Mouse (Mus musculus) CH12.LX (cell line): ENCODE measurements around the gene Arl6ip6. TPM values are rescaled to one million over a fixed set of nuclear protein-coding genes. Genes with fewer than 3 reads are reported as not detected.

Experiments used
- DNase-seq: peaks from one replicate; pipeline ENCODE4 v3.0.0-alpha.2; 2013; ENCODE audit errors: extremely low read depth
- H3K27ac ChIP-seq: 2 replicates; pipeline ENCODE4 v1.5.1; 2012; ENCODE audit warnings: low read depth, mild to moderate bottlenecking, control low read depth, moderate library complexity; ENCODE audit not compliant: insufficient read depth
- H3K27me3 ChIP-seq: replicated peaks from 2 replicates; pipeline ENCODE3; 2012; ENCODE audit warnings: inconsistent platforms
- H3K36me3 ChIP-seq, 2 experiments: replicated peaks in 1 of 2; 2 replicates each; pipeline versions ENCODE3 to v1.6.1; 2012; ENCODE audit warnings: inconsistent platforms in 1 of 2, low read length in 1 of 2, mild to moderate bottlenecking in 1 of 2, mixed read lengths in 1 of 2, moderate library complexity in 1 of 2; ENCODE audit not compliant: control insufficient read depth in 1 of 2, insufficient read depth in 1 of 2
- H3K4me1 ChIP-seq, 2 experiments: 2 replicates each; pipeline ENCODE4 v1.6.1; 2012; ENCODE audit warnings: inconsistent platforms in 1 of 2, moderate library complexity in 1 of 2; ENCODE audit not compliant: insufficient read depth in 2 of 2, control insufficient read depth in 1 of 2
- H3K4me2 ChIP-seq: 2 replicates; pipeline ENCODE4 v1.6.1; 2012; ENCODE audit warnings: low read depth, mild to moderate bottlenecking, control low read depth; ENCODE audit not compliant: poor library complexity, insufficient read depth, severe bottlenecking
- H3K4me3 ChIP-seq, 3 experiments: fragments of 150-350 bp in 1 of 3; sonication (generic) in 1 of 3; replicated peaks in 1 of 3; 2 replicates each; pipeline versions ENCODE3 to v1.5.1; 2011 to 2012; ENCODE audit warnings: low read depth in 2 of 3, low read length in 2 of 3, mild to moderate bottlenecking in 2 of 3, moderate library complexity in 2 of 3, control low read depth in 1 of 3, improper control_type of control experiment in 1 of 3, inconsistent platforms in 1 of 3, mixed read lengths in 1 of 3; ENCODE audit not compliant: poor library complexity in 1 of 3
- H3K79me2 ChIP-seq: replicated peaks from 2 replicates; pipeline ENCODE4 v1.6.1; 2012; ENCODE audit warnings: mild to moderate bottlenecking, moderate library complexity; ENCODE audit not compliant: control insufficient read depth, poor library complexity, insufficient read depth, severe bottlenecking; ENCODE audit errors: extremely low read depth
- H3K9ac ChIP-seq: 2 replicates; pipeline ENCODE4 v1.6.1; 2012; ENCODE audit warnings: low read depth, mild to moderate bottlenecking, control low read depth, moderate library complexity; ENCODE audit not compliant: insufficient read depth
- H3K9me3 ChIP-seq: replicated peaks from 2 replicates; pipeline ENCODE3; 2012; ENCODE audit warnings: low read length, inconsistent platforms, mixed read lengths
- CTCF ChIP-seq, 2 experiments: IDR thresholded peaks in 1 of 2; conservative IDR thresholded peaks in 1 of 2; 2 replicates each; pipeline ENCODE4 v1.5.1; 2011 to 2012; ENCODE audit warnings: low read depth in 2 of 2, low read length in 2 of 2, improper control_type of control experiment in 1 of 2, inconsistent platforms in 1 of 2, mild to moderate bottlenecking in 1 of 2, moderate library complexity in 1 of 2
- JUN ChIP-seq: IDR thresholded peaks from 2 replicates; pipeline ENCODE4 v1.6.1; 2011; ENCODE audit warnings: low read depth, mild to moderate bottlenecking, low read length, improper control_type of control experiment, moderate library complexity; ENCODE audit not compliant: insufficient read depth
- JUND ChIP-seq: conservative IDR thresholded peaks from 2 replicates; pipeline ENCODE4 v1.6.1; 2011; ENCODE audit warnings: low read depth, low read length, improper control_type of control experiment
- KAT2A ChIP-seq: IDR thresholded peaks from 2 replicates; pipeline ENCODE4 v1.6.1; 2012; ENCODE audit warnings: low read length, improper control_type of control experiment, inconsistent platforms; ENCODE audit not compliant: insufficient replicate concordance
- MAZ ChIP-seq: IDR thresholded peaks from 2 replicates; pipeline ENCODE4 v1.6.1; 2012; ENCODE audit warnings: low read depth, mild to moderate bottlenecking, inconsistent platforms, low read length, improper control_type of control experiment, moderate library complexity
- MEF2A ChIP-seq: IDR thresholded peaks from 2 replicates; pipeline ENCODE4 v1.6.1; 2014; ENCODE audit warnings: low read depth, mild to moderate bottlenecking, inconsistent platforms, low read length, improper control_type of control experiment, borderline replicate concordance
- RAD21 ChIP-seq: IDR thresholded peaks from 2 replicates; pipeline ENCODE4 v1.6.1; 2011; ENCODE audit warnings: low read depth, mild to moderate bottlenecking, low read length, improper control_type of control experiment, moderate library complexity
- RCOR1 ChIP-seq: conservative IDR thresholded peaks from 2 replicates; pipeline ENCODE4 v1.6.1; 2012; ENCODE audit warnings: low read depth, mild to moderate bottlenecking, inconsistent platforms, low read length, improper control_type of control experiment
- SMC3 ChIP-seq: IDR thresholded peaks from 2 replicates; pipeline ENCODE4 v1.6.1; 2011; ENCODE audit warnings: low read depth, low read length, improper control_type of control experiment
- USF2 ChIP-seq: conservative IDR thresholded peaks from 2 replicates; pipeline ENCODE4 v1.6.1; 2011; ENCODE audit warnings: low read depth, low read length, improper control_type of control experiment
- ZKSCAN1 ChIP-seq: IDR thresholded peaks from 2 replicates; pipeline ENCODE4 v1.6.1; 2012; ENCODE audit warnings: low read depth, inconsistent platforms, low read length, improper control_type of control experiment, borderline replicate concordance
- ZMIZ1 ChIP-seq: IDR thresholded peaks from 2 replicates; pipeline ENCODE4 v1.6.1; 2012; ENCODE audit warnings: low read depth, mild to moderate bottlenecking, inconsistent platforms, low read length, improper control_type of control experiment
- dilution Hi-C: fragments of 300-500 bp; cut with MboI; formaldehyde crosslinking; loops from 2 replicates; pipeline ENCODE4 v1.14.3; 2020; ENCODE audit warnings: low sequenced_read_pairs; ENCODE audit not compliant: extremely low pct_unique_long_range_greater_than_20kb, extremely low pct_ligation_motif_present
- in situ Hi-C: fragments of 300-500 bp; cut with MboI; formaldehyde crosslinking; loops from 3 replicates; pipeline ENCODE4 v1.14.3; 2019; ENCODE audit warnings: low sequenced_read_pairs, low pct_ligation_motif_present, low pct_unique_long_range_greater_than_20kb, mixed read lengths
- polyA plus RNA-seq: library from polyadenylated mRNA; unstranded; fragments of >175 nt; gene quantifications from 2 replicates; pipeline ENCODE4 v1.2.1, GENCODE M21; 2012; ENCODE audit warnings: low read depth; ENCODE audit not compliant: insufficient read length
- total RNA-seq, 2 experiments: library from RNA; depleted of rRNA; stranded (reverse); fragments of 300-350 nt in 1 of 2; fragments of >200 nt in 1 of 2; gene quantifications; 2 replicates each; pipeline ENCODE4 v1.2.3; 2012 to 2014

The Arl6ip6 gene
- total and polyA plus RNA-seq, 3 experiments: 29.1 to 54.4 (median 47.8) TPM

DNA sequence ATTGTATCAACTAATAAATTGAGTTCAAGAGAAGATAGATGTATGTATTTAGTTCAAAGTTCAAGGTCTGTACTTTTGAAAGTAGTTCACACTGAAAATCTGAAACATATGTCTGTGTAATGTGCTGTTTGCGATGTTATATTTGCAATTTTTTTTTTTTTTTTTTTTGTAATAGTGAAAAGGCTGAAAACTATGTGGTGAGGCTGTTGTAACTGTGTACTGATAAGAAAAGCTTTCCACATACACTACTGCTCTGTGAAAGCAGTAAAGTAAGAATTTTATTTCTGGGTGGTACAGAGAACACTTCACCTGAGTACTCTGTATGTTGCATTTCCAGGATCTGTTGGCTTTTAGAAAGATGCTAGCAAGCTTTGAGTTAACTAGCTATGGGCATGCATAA is 7.7 kb downstream of the Arl6ip6 start:
- TF ChIP-seq ZMIZ1 (no peak), USF2 (no peak), JUN (no peak)
- TF ChIP-seq, all 38 proteins: peak for 0
- Histone ChIP-seq H3K36me3 (peaks cover 10 to 50% of the 10 kb centered on the region in 2 experiments), H3K4me3 (no peak overlapping the region), H3K9me3 (no peaks in the 10 kb centered on the region), H3K4me1 (peaks cover 0 to 6% of the 10 kb centered on the region in 2 experiments; a peak in 1 of 4 replicates), H3K4me2 (no peak overlapping the region), H3K9ac (no peak overlapping the region), H3K27me3 (no peaks in the 10 kb centered on the region), H3K27ac (no peak overlapping the region), H3K79me2 (peaks cover 28% of the 10 kb centered on the region)
- dilution Hi-C loops: no loop called here
- no peak for DNase-seq
- in situ Hi-C loops: no loop called here

DNA sequence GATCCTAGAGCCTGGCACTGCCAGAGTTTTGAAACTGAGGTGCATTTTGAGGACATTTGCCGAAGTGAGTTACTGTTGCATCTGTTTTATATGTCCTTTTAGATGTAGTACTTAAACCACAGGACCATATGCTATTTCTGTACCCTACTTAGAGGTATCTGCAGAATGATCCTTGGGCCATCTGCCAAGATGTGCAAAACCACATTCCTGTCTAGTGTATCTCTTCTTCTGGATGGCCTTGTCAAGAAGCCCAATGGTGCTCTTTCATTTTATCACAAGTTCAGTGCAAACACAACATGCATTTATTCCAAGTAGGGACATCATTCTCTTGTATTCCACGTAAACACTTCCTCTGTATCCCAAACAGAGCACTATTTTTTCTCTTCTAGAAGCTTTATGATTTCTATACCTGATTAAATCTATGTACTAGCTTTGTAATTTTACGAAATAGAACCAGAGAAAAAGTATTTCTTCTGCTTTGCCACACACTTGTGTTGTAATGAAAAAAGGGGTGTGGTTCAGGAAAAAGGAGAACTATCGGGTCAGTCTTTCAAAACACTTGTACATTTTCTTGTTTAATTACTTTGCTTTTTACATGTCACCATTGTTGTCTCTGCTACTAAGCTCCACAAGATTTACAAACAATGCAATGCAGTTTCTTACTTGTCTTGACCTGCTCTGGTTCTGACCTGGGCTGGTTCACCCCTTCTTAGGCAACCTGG is 8.8 kb downstream of the Arl6ip6 start:
- dilution Hi-C loops: no loop called here
- no peaks in the 10 kb centered on the region for H3K27me3 ChIP-seq
- TF ChIP-seq JUND (no peak), MEF2A (no peak), JUN (no peak)
- TF ChIP-seq, all 38 proteins: peak for 0
- H3K9me3 ChIP-seq: no peaks in the 10 kb centered on the region
- no peak overlapping the region for H3K27ac ChIP-seq
- DNase-seq: no peak
- H3K4me2 ChIP-seq: no peak overlapping the region
- no peaks in the 10 kb centered on the region for H3K4me1 ChIP-seq
- H3K4me3 ChIP-seq: no peak overlapping the region
- peaks cover 9 to 49% of the 10 kb centered on the region in 2 experiments for H3K36me3 ChIP-seq
- in situ Hi-C loops: no loop called here
- no peak overlapping the region for H3K9ac ChIP-seq
- H3K79me2 ChIP-seq: peaks cover 27% of the 10 kb centered on the region

DNA sequence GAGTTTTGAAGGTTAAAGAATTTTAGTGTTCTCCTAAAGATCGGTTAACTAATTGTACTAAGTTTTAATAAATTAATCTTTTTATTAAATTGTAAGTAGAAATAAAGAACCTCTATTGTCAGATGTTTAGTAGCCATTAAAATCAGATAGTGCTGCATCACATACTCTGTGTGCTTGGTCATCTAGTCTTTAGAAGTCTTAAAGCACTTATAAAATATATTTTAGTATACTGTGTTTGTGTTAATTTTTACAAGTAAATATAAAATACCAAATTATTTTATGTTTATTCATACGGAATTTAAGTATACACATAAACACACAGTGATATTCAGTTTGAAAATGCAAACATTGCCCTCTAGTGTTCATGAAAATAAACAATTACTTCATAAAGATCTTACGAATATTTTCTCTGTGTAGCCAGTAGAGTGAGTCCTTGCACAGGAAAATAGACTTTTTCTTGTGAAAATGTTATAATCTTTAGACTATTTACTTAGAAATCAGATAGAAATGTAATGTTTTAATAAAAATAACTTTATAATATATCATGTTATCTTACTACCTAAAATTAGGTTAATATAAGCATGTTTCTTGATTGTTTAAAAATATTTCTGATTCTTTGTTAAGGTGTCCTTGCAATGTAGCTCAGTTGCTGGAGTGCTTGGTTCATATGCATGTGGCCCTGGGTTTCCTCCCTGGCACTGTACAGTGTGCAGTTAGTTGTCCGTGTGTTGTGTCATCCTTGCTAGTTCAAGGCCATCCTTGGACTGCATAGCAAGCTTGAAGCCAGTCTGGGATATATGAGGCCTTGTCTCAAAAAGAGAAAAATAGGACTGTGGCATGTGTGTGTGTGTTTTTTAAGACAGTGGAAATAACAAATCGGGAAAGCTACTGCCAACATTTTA is 13.1 kb downstream of the Arl6ip6 start:
- Histone ChIP-seq H3K79me2 (peaks cover 14% of the 10 kb centered on the region; the same call in 1 of the 2 replicates), H3K36me3 (peaks cover 8 to 49% of the 10 kb centered on the region in 2 experiments), H3K4me2 (no peak overlapping the region), H3K9me3 (no peaks in the 10 kb centered on the region), H3K4me1 (no peaks in the 10 kb centered on the region), H3K4me3 (no peak overlapping the region), H3K27me3 (no peaks in the 10 kb centered on the region), H3K27ac (no peak overlapping the region), H3K9ac (no peak overlapping the region)
- dilution Hi-C loops: no loop called here
- peak; percentile 16 for DNase-seq
- in situ Hi-C loops: no loop called here
- peak; percentile 30; the same call in 1 of the 2 replicates for TF ChIP-seq SMC3
- TF ChIP-seq ZKSCAN1: no peak
- TF ChIP-seq KAT2A: no peak
- TF ChIP-seq RAD21: peak; percentile 58
- no peak for TF ChIP-seq MEF2A
- no peak for TF ChIP-seq MAZ
- no peak for TF ChIP-seq RCOR1
- peak in 1 of 2 experiments; percentile 82; a peak in 2 of 4 replicates for TF ChIP-seq CTCF (conservative IDR thresholded peaks at IDR 0.05 in 1 of 2, IDR thresholded peaks at IDR 0.05 in 1 of 2; ENCODE audit: low read depth in 2 of 2, low read length in 2 of 2)
